Mouse (Mus musculus) neural tube, embryonic 10.5 days (tissue): ENCODE results near the gene Srgap3.

Source experiments
- DNase-seq: peaks from one replicate; pipeline ENCODE4 v3.0.0-alpha.2; 2017; ENCODE audit warnings: low spot score; ENCODE audit errors: extremely low spot score

Srgap3 gene

GRCm38 (mm10) chr6:112950205-112951110 is 3.4 kb upstream of the Srgap3 start:
- DNase-seq, result no peak

- no peak for DNase-seq
Measured at GRCm38 (mm10) chr6:112949220-112949619, 2.2 kb upstream of the Srgap3 start.

- DNase-seq, result no peak
Measured at GRCm38 (mm10) chr6:112948416-112948815, 1.4 kb upstream of the Srgap3 start.

GRCm38 (mm10) chr6:112946021-112946811 is 850 bp downstream of the Srgap3 start:
- DNase-seq, result peak; percentile 50

- no peak for DNase-seq
Measured at GRCm38 (mm10) chr6:112945181-112945751, 1.8 kb downstream of the Srgap3 start.

GRCm38 (mm10) chr6:112943596-112944245 is 3.3 kb downstream of the Srgap3 start:
- peak; percentile 48 for DNase-seq

- no peak for DNase-seq
Measured at GRCm38 (mm10) chr6:112939281-112939680, 7.8 kb downstream of the Srgap3 start.

GRCm38 (mm10) chr6:112937791-112938190 is 9.3 kb downstream of the Srgap3 start:
- DNase-seq, result no peak

- no peak for DNase-seq
Measured at GRCm38 (mm10) chr6:112934501-112934900, 12.6 kb downstream of the Srgap3 start.

GRCm38 (mm10) chr6:112932611-112933010 is 14.5 kb downstream of the Srgap3 start:
- no peak for DNase-seq

- no peak for DNase-seq
Measured at GRCm38 (mm10) chr6:112930011-112930451, 17.0 kb downstream of the Srgap3 start.

- no peak for DNase-seq
Measured at GRCm38 (mm10) chr6:112929291-112929984, 17.6 kb downstream of the Srgap3 start.

GRCm38 (mm10) chr6:112928841-112929240 is 18.2 kb downstream of the Srgap3 start:
- no peak for DNase-seq

- DNase-seq, result no peak
Measured at GRCm38 (mm10) chr6:112927341-112927740, 19.7 kb downstream of the Srgap3 start.

GRCm38 (mm10) chr6:112926011-112926410 is 21.1 kb downstream of the Srgap3 start:
- no peak for DNase-seq

- DNase-seq, result no peak
Measured at GRCm38 (mm10) chr6:112925234-112925975, 21.7 kb downstream of the Srgap3 start.

- DNase-seq, result no peak
Measured at GRCm38 (mm10) chr6:112924606-112925141, 22.4 kb downstream of the Srgap3 start.

- DNase-seq, result no peak
Measured at GRCm38 (mm10) chr6:112920619-112921195, 26.4 kb downstream of the Srgap3 start.

GRCm38 (mm10) chr6:112917717-112918116 is 29.3 kb downstream of the Srgap3 start:
- no peak for DNase-seq
